Mouse (Mus musculus) liver, embryonic 15.5 days (tissue): ENCODE data around the gene Slc4a11. TPM values are rescaled to one million over a fixed set of nuclear protein-coding genes. Genes with fewer than 3 reads are reported as not detected.
A peak's percentile ranks its signal among the peaks of the same experiment; 100 is the strongest.

Experiments
- ATAC-seq: fragments of 200-750 bp; cut with Nextera tagmentation; 2 replicates; pipeline ENCODE4 v1.8.0; 2017; ENCODE audit warnings: moderate number of reproducible peaks, mild to moderate bottlenecking, moderate library complexity; ENCODE audit not compliant: insufficient read depth
- H3K27ac ChIP-seq: fragments of 300-500 bp; sonication (generic); replicated peaks from 2 replicates; pipeline ENCODE4 v1.5.1; 2015; ENCODE audit warnings: mild to moderate bottlenecking, inconsistent platforms
- H3K27me3 ChIP-seq: fragments of 300-500 bp; sonication (generic); 2 replicates; pipeline ENCODE4 v1.6.1; 2015; ENCODE audit warnings: mild to moderate bottlenecking, inconsistent platforms
- H3K36me3 ChIP-seq: fragments of 300-500 bp; sonication (generic); replicated peaks from 2 replicates; pipeline ENCODE4 v1.6.1; 2015; ENCODE audit warnings: moderate library complexity, mild to moderate bottlenecking, inconsistent platforms
- H3K4me1 ChIP-seq: fragments of 300-500 bp; sonication (generic); replicated peaks from 2 replicates; pipeline ENCODE4 v1.6.1; 2015; ENCODE audit warnings: inconsistent platforms
- H3K4me2 ChIP-seq: fragments of 300-500 bp; sonication (generic); 2 replicates; pipeline ENCODE4 v1.6.1; 2015; ENCODE audit warnings: moderate library complexity, mild to moderate bottlenecking, inconsistent platforms
- H3K4me3 ChIP-seq: fragments of 300-500 bp; sonication (generic); replicated peaks from 2 replicates; pipeline ENCODE4 v1.5.1; 2015; ENCODE audit warnings: mild to moderate bottlenecking, inconsistent platforms
- H3K9ac ChIP-seq: fragments of 300-500 bp; sonication (generic); 2 replicates; pipeline ENCODE4 v1.6.1; 2015; ENCODE audit warnings: moderate library complexity, mild to moderate bottlenecking, inconsistent platforms
- H3K9me3 ChIP-seq: fragments of 300-500 bp; sonication (generic); replicated peaks from 2 replicates; pipeline ENCODE4 v1.6.1; 2016; ENCODE audit warnings: inconsistent platforms
- WGBS: fragments of 180-500 bp; shearing (Covaris S2); methylation state at CpG from one replicate; pipeline ENCODE4 v1.1.7; 2015; ENCODE audit warnings: mixed read lengths; ENCODE audit not compliant: insufficient replicate concordance; 5-methylcytosine and 5-hydroxymethylcytosine counted together
- polyA plus RNA-seq: library from polyadenylated mRNA; unstranded; fragments of >200 nt; fragmentation: Nextera tagmentation; extraction: Ambion mirVana; gene quantifications from 2 replicates; pipeline ENCODE4 v1.2.1, GENCODE M21; 2015

Gene Slc4a11
- polyA plus RNA-seq, 1 experiment from 2014 or later = 0.14 TPM

DNA sequence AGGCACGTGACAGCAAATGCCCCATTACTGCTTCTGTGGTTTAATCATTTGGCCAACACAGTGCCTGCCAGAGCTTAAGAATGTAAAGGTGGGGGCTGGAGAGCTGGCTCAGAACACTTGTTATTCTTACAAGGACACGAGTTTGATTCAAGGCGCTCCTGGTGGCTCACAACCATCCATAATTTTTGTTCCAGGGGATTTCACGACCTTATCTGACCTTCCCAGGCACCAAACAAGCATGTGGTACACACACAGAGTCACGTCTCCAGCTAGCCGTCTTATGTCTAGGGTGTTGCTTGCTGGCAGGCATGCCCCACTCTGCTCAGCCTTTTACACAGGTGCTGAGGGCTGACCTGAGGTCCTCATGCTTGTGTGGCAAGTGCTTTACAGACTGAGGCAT lies 20.6 kb upstream of the Slc4a11 start:
- H3K4me2 ChIP-seq = no peak overlapping the region
- no peaks in the 10 kb centered on the region for H3K9me3 ChIP-seq
- 61% methylated on average over 6 of the region's 6 CpGs for WGBS
- no peak overlapping the region for H3K9ac ChIP-seq
- H3K36me3 ChIP-seq = peaks cover 25% of the 10 kb centered on the region; the same call in 1 of the 2 replicates
- H3K27me3 ChIP-seq = no peaks in the 10 kb centered on the region
- ATAC-seq = no peak
- no peak overlapping the region for H3K4me3 ChIP-seq
- no peak overlapping the region for H3K27ac ChIP-seq
- no peaks in the 10 kb centered on the region for H3K4me1 ChIP-seq

DNA sequence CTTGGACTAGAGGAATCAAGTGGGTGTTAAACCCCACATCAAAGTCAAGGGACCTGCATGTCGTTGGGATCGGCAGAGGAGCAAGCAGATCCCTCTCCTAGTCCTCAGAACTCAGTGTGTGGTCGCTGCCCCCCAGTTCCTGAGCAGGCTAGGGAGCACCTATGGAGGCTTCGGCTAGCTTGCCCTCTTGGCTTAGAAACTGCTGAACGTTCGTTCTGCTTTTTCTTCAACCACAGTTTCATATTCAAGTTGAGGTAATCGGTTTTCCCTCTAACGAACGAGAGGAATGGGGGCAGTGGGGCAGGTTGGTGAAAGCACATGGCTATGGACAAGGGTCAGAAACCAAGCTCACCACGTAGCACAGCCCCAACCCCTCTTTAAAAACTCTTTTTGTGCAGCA lies 9.7 kb upstream of the Slc4a11 start:
- no peak for ATAC-seq
- H3K9ac ChIP-seq = no peak overlapping the region
- H3K4me1 ChIP-seq = 0 out of 2 replicates have a peak, but pooled peaks cover 9% of the 10 kb centered on the region
- H3K36me3 ChIP-seq = peaks cover 5% of the 10 kb centered on the region
- H3K4me3 ChIP-seq = no peak overlapping the region
- 23% methylated on average over 10 of the region's 10 CpGs for WGBS
- no peak overlapping the region for H3K4me2 ChIP-seq
- H3K9me3 ChIP-seq = no peaks in the 10 kb centered on the region
- H3K27me3 ChIP-seq = no peaks in the 10 kb centered on the region
- H3K27ac ChIP-seq = peak overlapping the region; percentile 61; the same call in 1 of the 2 replicates

DNA sequence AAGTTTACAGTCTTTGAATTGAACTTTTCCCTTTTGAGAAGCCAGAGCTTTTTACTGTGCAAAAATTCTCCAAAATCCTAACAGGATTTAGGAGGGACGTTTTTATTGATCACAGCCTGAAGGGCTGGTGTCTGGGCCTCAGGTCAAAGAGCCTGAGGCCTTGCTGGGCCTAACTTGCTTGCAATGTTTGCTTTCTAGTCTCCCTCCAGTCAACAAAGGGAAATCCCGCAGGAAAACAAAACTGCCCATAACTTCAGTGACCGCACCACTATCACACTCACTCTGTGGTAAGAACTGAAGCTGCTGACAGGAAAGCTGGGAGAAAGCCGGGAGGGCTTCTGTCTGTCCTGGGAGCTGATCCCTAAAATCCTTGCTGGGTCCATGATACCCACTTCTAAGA lies 9.3 kb upstream of the Slc4a11 start:
- Histone ChIP-seq H3K9ac (no peak overlapping the region), H3K4me1 (0 out of 2 replicates have a peak, but pooled peaks cover 9% of the 10 kb centered on the region), H3K36me3 (peaks cover 5% of the 10 kb centered on the region), H3K27me3 (no peaks in the 10 kb centered on the region), H3K4me2 (no peak overlapping the region), H3K4me3 (no peak overlapping the region), H3K27ac (peak overlapping the region; percentile 61; the same call in 1 of the 2 replicates), H3K9me3 (no peaks in the 10 kb centered on the region)
- no peak for ATAC-seq
- WGBS = 59% methylated on average over 4 of the region's 4 CpGs

DNA sequence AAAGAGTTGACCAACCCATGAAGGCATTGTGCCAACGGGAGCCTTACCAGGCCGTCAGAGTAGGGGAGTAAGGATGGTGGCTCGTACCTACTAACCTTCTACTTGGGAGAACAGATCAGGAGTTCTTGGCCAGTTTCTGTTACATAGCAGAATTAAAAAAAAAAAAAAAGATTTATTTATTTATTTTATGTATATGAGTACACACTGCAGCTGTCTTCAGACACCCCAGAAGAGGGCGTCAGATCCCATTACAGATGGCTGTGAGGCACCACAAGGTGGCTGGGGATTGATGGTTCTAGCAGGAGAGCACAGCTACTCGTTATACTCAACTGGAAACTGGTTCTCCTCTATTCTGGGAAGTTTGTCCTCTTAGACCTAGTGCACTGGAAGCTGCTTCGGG lies 7.9 kb upstream of the Slc4a11 start:
- Histone ChIP-seq H3K4me3 (no peak overlapping the region), H3K9ac (no peak overlapping the region), H3K36me3 (peaks cover 5% of the 10 kb centered on the region; the same call in 1 of the 2 replicates), H3K9me3 (no peaks in the 10 kb centered on the region), H3K27ac (no peak overlapping the region), H3K27me3 (peaks cover 4% of the 10 kb centered on the region), H3K4me1 (0 out of 2 replicates have a peak, but pooled peaks cover 9% of the 10 kb centered on the region), H3K4me2 (no peak overlapping the region)
- 63% methylated on average over 6 of the region's 6 CpGs for WGBS
- ATAC-seq = no peak

DNA sequence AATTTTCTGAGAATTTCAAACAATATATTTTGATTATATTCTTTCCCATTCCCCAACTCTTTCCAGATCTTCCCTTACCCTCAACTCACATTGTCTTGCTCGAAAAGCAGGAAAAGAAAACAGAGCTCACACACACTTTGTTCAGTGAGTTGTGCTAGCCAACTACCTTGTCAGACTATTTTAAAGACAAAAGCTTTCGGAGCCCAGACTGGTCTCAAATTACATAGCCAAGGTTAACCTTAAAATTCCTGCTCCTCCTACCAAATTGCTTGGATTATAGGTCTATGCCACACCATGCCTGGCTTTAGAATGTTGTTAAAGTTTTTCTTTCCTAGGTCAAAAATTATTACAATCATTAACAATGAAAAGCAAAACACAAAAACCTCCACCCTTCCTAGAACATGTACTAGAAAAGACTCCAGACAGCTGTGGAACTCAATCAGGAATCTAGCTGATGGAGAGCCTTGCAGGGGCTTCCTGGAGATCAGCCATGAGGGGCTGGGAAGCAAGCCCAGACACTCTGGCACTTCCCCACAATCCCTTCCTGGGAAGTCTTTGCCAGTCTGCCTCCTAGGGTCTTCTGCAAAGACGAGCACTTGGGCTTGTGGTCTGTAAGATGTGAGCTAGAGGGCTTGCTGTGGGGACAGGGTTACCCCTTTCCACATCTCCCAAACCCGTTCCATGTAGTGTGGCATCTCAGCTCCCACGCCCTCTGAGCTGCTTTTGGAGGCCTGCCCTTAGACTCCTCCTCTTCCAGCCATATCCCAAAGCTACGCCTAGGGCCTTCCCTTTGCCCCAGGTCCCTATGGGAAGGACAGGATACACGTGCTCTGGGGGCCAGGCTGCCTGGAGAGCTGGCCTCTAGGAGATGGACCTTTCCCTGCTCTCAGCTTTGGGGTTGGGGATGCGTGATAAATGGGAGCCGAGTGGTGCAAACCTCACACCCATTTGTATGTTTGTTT lies 7.0 kb upstream of the Slc4a11 start:
- WGBS = 50% methylated on average over 9 of the region's 9 CpGs
- Histone ChIP-seq H3K4me2 (no peak overlapping the region), H3K27me3 (peaks cover 12% of the 10 kb centered on the region), H3K9me3 (no peaks in the 10 kb centered on the region), H3K9ac (no peak overlapping the region), H3K4me1 (0 out of 2 replicates have a peak, but pooled peaks cover 9% of the 10 kb centered on the region), H3K36me3 (peaks cover 5% of the 10 kb centered on the region; the same call in 1 of the 2 replicates), H3K27ac (no peak overlapping the region), H3K4me3 (no peak overlapping the region)
- ATAC-seq = no peak

DNA sequence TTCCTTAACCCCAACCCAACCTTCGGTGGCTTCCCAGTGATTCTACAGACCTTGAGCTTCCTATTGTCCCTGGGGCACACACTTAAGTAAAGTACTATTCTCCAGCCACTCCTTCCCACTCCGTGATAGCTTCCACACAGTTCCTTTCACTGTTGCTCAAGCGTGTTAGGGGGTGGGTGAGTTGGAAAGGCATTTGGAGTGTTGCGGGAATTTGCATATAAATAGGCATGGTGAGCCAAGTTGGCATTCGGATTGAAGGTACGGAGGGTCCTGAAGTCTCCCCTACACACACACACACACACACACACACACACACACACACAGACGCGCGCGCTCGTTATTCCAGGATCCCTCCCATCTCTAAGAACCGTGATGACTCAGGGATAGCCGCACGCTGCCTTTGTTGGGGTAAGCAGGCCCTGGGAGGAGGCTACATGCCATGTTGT lies 525 bp upstream of the Slc4a11 start:
- no peaks in the 10 kb centered on the region for H3K9me3 ChIP-seq
- no peaks in the 10 kb centered on the region for H3K36me3 ChIP-seq
- ATAC-seq = no peak; the same call in 1 of the 2 replicates
- H3K27ac ChIP-seq = no peak overlapping the region
- peak overlapping the region; percentile 55 for H3K4me3 ChIP-seq
- peaks cover 67% of the 10 kb centered on the region for H3K27me3 ChIP-seq
- H3K9ac ChIP-seq = no peak overlapping the region
- whole genome bisulfite sequencing = 14% methylated on average over 14 of the region's 14 CpGs
- peaks cover 15% of the 10 kb centered on the region for H3K4me1 ChIP-seq
- H3K4me2 ChIP-seq = peak overlapping the region; percentile 82

DNA sequence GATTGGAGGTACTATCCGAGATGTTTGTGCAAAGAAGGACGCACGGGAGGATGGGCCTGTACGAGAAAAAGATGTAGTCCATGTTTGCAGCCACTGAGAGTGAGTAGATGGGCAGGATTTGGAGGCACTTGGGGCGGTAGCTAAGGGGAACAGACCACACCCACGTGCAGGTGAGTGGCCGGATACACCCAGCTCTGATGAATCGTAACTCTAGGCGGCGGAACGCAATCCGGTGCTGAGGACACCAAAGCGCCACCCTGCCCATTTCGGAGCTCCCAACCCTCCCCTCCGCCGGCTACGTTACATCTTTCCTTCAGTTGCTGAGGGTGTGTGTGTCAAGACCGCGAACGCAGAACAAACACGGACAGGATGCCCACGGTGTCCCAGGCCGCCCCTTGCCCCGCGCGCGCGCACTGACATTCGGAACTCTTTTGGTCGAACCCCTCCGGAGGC lies 593 bp downstream of the Slc4a11 start:
- Histone ChIP-seq H3K9ac (no peak overlapping the region), H3K4me3 (peak overlapping the region; percentile 55), H3K27me3 (peaks cover 67% of the 10 kb centered on the region), H3K9me3 (no peaks in the 10 kb centered on the region), H3K27ac (no peak overlapping the region), H3K4me2 (peak overlapping the region; percentile 82), H3K36me3 (no peaks in the 10 kb centered on the region), H3K4me1 (peaks cover 15% of the 10 kb centered on the region)
- ATAC-seq = no peak
- WGBS = 2% methylated on average over 31 of the region's 31 CpGs

DNA sequence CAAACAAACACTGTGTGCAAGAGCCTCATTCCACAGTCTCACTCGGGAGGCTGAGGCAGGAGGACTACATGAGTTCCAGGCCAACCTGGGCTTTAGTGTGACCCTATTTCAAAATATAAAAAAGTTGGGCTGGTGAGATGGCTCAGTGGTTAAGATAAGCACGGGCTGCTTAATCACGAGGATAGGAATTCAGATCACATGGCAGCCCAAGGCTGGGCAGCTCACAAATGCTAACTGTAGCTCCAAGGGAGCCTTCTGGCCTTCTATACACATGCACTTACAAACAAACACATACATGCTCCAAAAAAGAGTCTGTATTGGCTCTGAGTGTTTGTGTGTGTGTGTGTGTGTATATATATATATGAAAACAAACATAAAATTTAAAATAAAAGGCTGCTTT lies 3.8 kb downstream of the Slc4a11 start:
- Histone ChIP-seq H3K36me3 (no peaks in the 10 kb centered on the region), H3K4me1 (peaks cover 15% of the 10 kb centered on the region), H3K27me3 (peaks cover 47% of the 10 kb centered on the region), H3K9me3 (no peaks in the 10 kb centered on the region), H3K4me2 (no peak overlapping the region), H3K9ac (no peak overlapping the region), H3K4me3 (no peak overlapping the region), H3K27ac (no peak overlapping the region)
- WGBS = 31% methylated on average over 3 of the region's 3 CpGs
- no peak for ATAC-seq

DNA sequence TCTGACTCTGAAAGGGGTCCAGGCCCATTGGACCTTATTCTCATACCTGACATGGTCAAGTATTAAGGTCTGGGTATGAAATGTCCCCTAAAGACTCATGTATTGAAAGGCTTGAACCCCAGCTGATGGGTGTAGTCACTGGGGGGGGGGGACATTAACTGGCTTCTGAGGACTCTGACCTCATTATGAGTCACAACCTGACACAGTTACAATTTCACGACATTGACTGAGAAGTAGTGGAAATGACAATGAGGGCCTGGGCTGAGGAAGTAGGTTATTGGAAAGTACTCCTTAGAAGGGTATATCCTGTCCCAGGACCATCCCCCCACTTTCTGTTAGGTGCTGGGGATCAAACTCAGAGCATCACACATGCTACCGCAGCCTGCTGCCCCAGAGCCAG lies 8.3 kb downstream of the Slc4a11 start:
- 57% methylated on average over 2 of the region's 2 CpGs for WGBS
- no peak for ATAC-seq
- H3K27me3 ChIP-seq = peaks cover 2% of the 10 kb centered on the region; the same call in 1 of the 2 replicates

DNA sequence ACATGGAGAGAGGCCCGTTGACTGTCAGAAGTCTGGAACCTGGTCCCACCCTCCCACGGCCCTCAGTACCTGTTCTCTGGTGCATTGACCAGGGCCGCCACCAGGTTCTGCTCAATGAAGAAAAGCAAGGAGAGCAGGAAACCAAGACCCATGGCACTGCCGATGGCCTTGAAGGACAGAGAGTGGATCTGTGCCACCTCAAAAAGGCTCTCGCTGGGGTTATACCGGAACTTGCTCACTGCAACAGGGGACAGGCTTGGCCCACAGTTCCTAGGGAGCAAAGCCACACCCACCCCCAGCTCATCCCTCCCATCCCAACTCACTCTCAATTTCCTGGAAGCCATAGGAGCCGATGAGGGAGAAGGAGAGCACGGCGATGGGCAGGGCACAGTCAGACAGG lies 11.9 kb downstream of the Slc4a11 start:
- Histone ChIP-seq H3K4me1 (no peaks in the 10 kb centered on the region), H3K9me3 (no peaks in the 10 kb centered on the region), H3K36me3 (peaks cover 28% of the 10 kb centered on the region), H3K4me3 (no peak overlapping the region), H3K27ac (no peak overlapping the region), H3K9ac (no peak overlapping the region), H3K4me2 (no peak overlapping the region), H3K27me3 (no peaks in the 10 kb centered on the region)
- 81% methylated on average over 9 of the region's 9 CpGs for WGBS
- ATAC-seq = no peak

More for the DNA sequence above, 8.3 kb downstream of the Slc4a11 start:
- no peaks in the 10 kb centered on the region for H3K4me1 ChIP-seq
- H3K4me2 ChIP-seq = no peak overlapping the region
- no peak overlapping the region for H3K27ac ChIP-seq
- no peak overlapping the region for H3K4me3 ChIP-seq
- no peaks in the 10 kb centered on the region for H3K9me3 ChIP-seq
- H3K9ac ChIP-seq = no peak overlapping the region
- no peaks in the 10 kb centered on the region for H3K36me3 ChIP-seq

DNA sequence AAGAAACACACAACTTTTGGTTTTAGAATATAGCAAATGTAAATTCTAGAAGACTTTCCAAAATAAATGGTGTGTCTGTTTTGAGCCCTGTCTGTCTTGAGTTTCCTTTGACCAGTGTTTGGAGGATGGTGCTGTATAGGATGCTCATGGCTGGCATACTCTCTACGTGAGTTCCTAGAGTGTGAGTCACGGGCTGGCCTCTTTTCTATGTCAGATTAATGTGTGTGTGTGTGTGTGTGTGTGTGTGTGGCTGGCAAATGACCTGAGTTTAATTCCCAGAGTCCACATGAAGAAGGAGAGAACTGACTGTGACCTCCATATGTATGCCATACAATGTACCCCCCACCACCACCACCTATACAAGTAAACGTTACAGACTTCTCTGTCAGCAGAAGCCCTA lies 15.8 kb downstream of the Slc4a11 start:
- Histone ChIP-seq H3K9me3 (no peaks in the 10 kb centered on the region), H3K36me3 (peaks cover 67% of the 10 kb centered on the region), H3K4me1 (no peaks in the 10 kb centered on the region), H3K27me3 (no peaks in the 10 kb centered on the region), H3K4me3 (no peak overlapping the region), H3K27ac (no peak overlapping the region), H3K4me2 (no peak overlapping the region), H3K9ac (no peak overlapping the region)
- ATAC-seq = no peak
- 87% methylated on average over 3 of the region's 3 CpGs for WGBS
